Mouse (Mus musculus): ENCODE data around the gene Kcna3.

DNA sequence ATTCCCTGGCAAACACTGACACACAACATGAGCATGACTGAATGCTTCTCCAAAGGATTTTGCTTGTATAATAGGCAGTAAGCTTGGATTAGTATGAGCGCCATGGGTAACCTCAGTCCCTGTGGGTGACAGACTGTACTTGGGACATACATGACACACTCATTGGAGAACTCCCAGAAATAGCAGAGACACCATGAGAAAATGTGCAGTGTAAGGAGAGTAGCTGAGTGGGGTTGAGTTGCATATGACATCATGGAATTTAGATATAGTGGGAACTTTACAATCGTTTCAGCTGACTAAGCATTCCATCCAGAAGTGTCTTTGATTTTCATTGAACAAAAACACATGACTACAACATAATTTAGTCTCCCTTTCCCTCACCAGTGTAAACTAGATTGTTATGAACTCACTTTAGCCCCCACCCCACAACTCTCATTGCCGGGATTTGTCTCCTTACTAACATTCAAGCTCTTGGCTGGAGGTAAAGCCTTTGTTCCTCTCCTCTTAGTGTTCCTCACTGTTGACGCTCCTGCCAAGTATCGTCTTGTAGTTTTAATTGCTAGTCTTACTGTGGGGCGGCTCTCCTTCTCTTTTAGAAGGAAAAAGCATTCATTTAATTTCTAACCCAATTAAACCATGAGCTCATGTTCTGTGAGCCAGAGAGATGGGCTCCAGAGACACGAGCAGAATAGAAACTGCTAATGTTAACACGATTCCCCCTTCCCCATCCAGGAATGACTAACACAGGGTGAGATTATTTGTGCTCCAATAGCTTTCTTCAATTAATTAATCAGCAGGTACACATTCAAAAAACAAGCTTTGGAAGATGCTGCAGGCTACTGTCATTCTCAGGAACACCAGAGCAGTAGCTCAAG, 33.5 kb upstream of the Kcna3 start:
- TF ChIP-seq CTCF (IDR thresholded peaks at IDR 0.05; ENCODE audit: low read depth) (no peak), EP300 (IDR thresholded peaks at IDR 0.05; ENCODE audit: low read depth) (no peak)

All from heart, postnatal 0 days (tissue).